Mouse (Mus musculus): ENCODE measurements at regions not wholly inside any gene's neighbourhood (a gene's known extent, or its start where the extent isn't known, plus 50 kb on each side); places are given as distances from the start of the nearest gene placed in this dataset.

DNA sequence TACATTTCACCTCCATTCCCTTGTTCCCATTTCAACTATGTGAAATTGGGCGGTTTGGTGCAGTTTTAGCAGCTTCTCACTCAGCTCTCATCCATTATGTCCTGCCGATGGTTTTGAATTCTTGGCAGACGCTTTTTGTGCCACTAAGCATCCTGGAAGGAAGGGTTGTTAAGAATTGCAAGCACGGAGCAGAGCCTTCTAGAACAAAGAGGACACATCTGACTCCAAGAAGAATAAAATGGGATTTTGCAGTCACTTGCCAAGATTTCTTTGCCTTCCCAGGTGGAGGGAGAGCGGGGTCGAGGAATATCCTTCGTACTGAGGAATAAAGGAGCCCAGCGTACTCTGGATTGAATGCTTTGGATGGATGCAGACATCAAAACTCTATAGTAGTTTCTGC is 176.7 kb upstream of the Cep162 start:
- H3K27me3 ChIP-seq (replicated peaks), result no peaks in the 10 kb centered on the region
- no peak overlapping the region for H3K27ac ChIP-seq
- H3K36me3 ChIP-seq, result no peaks in the 10 kb centered on the region
- H3K9ac ChIP-seq, result no peak overlapping the region
- ATAC-seq, result no peak
- H3K4me2 ChIP-seq (replicated peaks), result no peak overlapping the region
- H3K4me1 ChIP-seq (replicated peaks), result no peaks in the 10 kb centered on the region
- no peak overlapping the region for H3K4me3 ChIP-seq (replicated peaks)
- WGBS, result 68% methylated on average over 8 of the region's 8 CpGs
- H3K9me3 ChIP-seq, result no peaks in the 10 kb centered on the region

DNA sequence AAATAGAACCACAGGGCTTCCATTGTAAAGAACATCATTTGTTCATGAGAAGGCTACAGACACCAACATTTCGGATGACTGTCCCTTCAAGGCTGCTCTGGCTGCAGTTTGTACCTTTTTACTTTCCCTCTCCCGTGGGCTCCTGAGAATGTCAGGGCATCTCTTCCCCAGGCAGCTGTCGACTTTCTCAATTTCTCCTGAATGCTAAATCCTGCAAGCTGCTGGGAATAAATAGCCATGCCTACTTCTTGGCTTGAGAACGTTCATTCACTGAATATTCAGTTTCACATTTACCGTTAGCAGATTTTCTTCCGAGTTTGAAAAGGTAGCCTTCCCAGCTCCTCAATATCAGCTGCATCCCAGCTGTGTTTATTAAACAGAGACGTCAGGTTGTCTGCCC is 176.2 kb upstream of the Cep162 start:
- Histone ChIP-seq H3K36me3 (no peaks in the 10 kb centered on the region), H3K27me3 (replicated peaks) (no peaks in the 10 kb centered on the region), H3K4me1 (replicated peaks) (no peaks in the 10 kb centered on the region), H3K27ac (no peak overlapping the region), H3K4me3 (replicated peaks) (no peak overlapping the region), H3K4me2 (replicated peaks) (no peak overlapping the region), H3K9me3 (no peaks in the 10 kb centered on the region), H3K9ac (no peak overlapping the region)
- 55% methylated on average over 7 of the region's 7 CpGs for WGBS
- no peak for ATAC-seq

DNA sequence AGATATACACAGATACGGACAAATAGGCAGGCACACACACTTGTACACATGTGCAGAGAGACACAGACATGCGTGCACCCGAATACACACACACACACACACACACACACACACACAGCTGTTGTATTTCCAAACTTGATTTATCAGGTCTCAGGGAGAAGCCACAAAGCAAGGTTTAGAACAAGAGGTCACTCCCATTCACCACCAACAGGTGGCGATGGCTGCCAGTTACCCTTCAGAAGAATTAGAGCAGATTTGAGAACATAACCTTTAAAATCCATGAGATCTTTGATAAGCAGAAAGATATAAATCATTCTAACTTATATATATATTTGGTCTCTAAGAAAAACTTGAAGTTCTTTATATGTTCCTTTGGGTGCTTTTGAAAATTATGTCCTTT is 169.9 kb upstream of the Cep162 start:
- Histone ChIP-seq H3K27ac (no peak overlapping the region), H3K36me3 (no peaks in the 10 kb centered on the region), H3K4me3 (replicated peaks) (no peak overlapping the region), H3K9ac (no peak overlapping the region), H3K4me2 (replicated peaks) (no peak overlapping the region), H3K27me3 (replicated peaks) (0 out of 2 replicates have a peak, but pooled peaks cover 3% of the 10 kb centered on the region), H3K4me1 (replicated peaks) (no peaks in the 10 kb centered on the region), H3K9me3 (no peaks in the 10 kb centered on the region)
- 49% methylated on average over 4 of the region's 4 CpGs for WGBS
- ATAC-seq, result no peak

DNA sequence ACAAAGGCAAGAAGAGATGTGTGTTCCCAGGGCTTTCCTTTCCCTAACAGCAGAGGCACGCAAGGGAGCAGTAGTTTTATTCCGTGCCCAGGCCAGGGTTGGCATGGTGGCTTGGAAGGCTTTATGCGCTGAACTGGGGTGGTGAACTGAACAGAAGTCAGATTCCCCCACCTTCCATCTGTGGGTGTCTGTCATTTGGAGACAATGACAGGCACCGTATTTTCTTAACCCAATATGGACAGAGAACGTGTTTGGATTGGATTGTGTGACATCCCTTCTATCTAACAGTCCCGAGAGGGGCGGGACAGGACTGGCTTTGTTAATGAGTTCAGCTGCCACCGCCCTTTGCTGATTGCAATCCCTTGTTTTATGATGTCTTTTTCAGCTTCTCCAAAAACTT is 165.8 kb upstream of the Cep162 start:
- H3K9me3 ChIP-seq, result no peaks in the 10 kb centered on the region
- H3K27me3 ChIP-seq (replicated peaks), result 0 out of 2 replicates have a peak, but pooled peaks cover 3% of the 10 kb centered on the region
- ATAC-seq, result no peak
- no peak overlapping the region for H3K27ac ChIP-seq
- H3K4me3 ChIP-seq (replicated peaks), result no peak overlapping the region
- H3K4me1 ChIP-seq (replicated peaks), result no peaks in the 10 kb centered on the region
- WGBS, result 56% methylated on average over 8 of the region's 8 CpGs
- H3K4me2 ChIP-seq (replicated peaks), result no peak overlapping the region
- H3K36me3 ChIP-seq, result no peaks in the 10 kb centered on the region
- no peak overlapping the region for H3K9ac ChIP-seq

DNA sequence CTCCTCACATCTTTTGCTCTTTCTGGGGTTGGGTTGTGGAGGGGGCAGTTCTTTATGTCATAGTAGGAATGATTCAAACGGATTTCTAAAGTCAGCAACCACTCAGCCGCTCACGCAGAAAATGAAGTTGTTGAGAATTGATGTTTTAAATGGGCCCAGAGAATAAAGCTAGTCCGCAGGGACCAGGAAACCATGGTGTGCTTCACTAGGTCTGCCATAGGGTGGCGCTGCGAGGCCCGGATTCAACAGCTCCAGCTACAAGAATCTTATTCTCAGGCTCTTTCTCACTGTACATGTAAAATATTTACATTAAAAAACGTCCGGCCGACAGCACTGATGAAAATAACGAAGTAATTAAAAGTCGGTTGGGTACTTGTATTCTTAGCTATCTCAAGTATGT is 164.0 kb upstream of the Cep162 start:
- H3K4me3 ChIP-seq (replicated peaks), result no peak overlapping the region
- H3K9me3 ChIP-seq, result no peaks in the 10 kb centered on the region
- H3K4me2 ChIP-seq (replicated peaks), result no peak overlapping the region
- WGBS, result 13% methylated on average over 12 of the region's 12 CpGs
- no peaks in the 10 kb centered on the region for H3K4me1 ChIP-seq (replicated peaks)
- H3K9ac ChIP-seq, result no peak overlapping the region
- no peaks in the 10 kb centered on the region for H3K36me3 ChIP-seq
- H3K27ac ChIP-seq, result no peak overlapping the region
- no peak for ATAC-seq
- H3K27me3 ChIP-seq (replicated peaks), result 0 out of 2 replicates have a peak, but pooled peaks cover 3% of the 10 kb centered on the region

DNA sequence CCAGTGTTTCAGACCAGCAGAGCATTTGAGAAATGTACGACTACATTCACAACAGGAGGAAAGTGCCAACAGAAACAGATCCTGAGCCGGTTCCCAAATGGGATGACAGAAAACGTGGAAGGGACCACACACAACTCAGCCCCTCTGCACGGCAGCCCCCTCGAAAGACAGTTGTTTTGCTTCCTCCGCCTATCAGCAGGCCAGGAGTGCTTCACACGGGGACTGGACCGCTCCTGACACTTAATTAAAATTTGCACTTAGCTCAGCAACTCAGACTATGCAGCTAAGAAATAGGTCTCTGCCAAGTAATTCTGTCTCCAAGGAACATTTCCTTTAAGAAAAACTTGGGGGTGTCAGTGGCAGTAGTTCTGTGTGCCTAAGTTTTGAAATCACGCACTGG is 157.6 kb upstream of the Cep162 start:
- 48% methylated on average over 9 of the region's 9 CpGs for WGBS
- H3K9me3 ChIP-seq, result no peaks in the 10 kb centered on the region

DNA sequence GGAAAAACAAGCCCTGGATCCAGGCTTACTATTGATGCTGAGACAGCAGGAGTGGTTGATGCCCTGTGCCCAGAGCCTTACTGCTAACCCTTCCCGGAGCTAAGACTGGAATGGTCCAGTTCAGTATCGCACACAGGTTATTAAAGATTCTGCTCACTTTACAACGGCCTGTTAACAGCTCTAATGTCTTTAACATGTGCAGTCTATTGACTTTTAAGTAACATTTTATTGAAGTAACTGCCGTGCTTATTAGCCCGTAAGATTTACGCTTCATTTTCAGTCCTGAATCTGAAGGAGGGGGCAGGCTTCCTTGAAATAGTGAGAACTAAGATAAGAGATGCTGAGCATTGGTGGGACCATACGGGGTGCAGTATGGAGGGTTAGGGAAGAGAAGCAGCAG is 155.7 kb upstream of the Cep162 start:
- ATAC-seq, result no peak
- no peak overlapping the region for H3K9ac ChIP-seq
- no peak overlapping the region for H3K4me2 ChIP-seq (replicated peaks)
- no peaks in the 10 kb centered on the region for H3K36me3 ChIP-seq
- no peaks in the 10 kb centered on the region for H3K9me3 ChIP-seq
- 78% methylated on average over 7 of the region's 7 CpGs for WGBS
- no peak overlapping the region for H3K4me3 ChIP-seq (replicated peaks)
- H3K4me1 ChIP-seq (replicated peaks), result no peaks in the 10 kb centered on the region
- H3K27me3 ChIP-seq (replicated peaks), result no peaks in the 10 kb centered on the region
- H3K27ac ChIP-seq, result no peak overlapping the region

More for the DNA sequence above, 157.6 kb upstream of the Cep162 start:
- Histone ChIP-seq H3K9ac (no peak overlapping the region), H3K27ac (no peak overlapping the region), H3K4me2 (replicated peaks) (no peak overlapping the region), H3K4me3 (replicated peaks) (no peak overlapping the region), H3K4me1 (replicated peaks) (no peaks in the 10 kb centered on the region), H3K36me3 (no peaks in the 10 kb centered on the region), H3K27me3 (replicated peaks) (no peaks in the 10 kb centered on the region)
- no peak for ATAC-seq

DNA sequence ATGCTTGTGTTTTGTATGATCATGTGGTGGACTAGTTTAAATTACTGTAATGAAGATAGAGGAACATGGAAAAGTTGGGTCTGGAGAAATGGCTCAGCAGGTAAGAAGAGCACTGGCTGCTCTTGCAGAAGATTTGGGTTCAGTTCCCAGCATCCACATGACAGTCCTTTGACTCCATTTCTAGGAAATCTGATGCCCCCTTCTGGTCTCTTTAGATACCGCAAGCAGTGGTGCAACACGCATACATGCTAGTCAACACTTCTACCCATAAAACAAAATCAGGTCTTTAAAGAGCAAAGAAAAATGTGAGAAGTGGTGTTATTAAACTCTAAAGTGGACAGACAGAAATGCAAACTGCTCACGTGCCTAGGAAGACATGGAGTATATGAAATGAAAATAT is 154.4 kb upstream of the Cep162 start:
- Histone ChIP-seq H3K9ac (no peak overlapping the region), H3K27ac (no peak overlapping the region)
- no peak for ATAC-seq

DNA sequence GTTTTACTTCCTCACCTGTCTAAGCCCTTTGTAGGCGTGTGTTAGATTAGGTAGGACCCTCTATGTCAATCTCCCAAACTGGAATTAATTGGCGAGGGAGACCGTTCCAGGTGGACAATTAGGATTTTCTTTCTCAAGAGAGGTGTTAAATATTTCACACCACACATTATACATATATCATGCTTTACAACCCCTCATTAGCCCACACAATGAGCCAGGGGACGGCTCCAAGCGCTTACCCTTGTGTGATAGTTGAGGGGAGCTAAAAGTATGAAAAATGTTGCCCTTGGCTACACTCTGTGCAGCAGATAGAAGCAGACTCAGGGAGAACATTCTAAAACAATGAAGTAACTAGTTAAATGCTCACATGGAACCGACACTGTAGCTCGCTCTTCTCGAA is 153.5 kb upstream of the Cep162 start:
- Histone ChIP-seq H3K9ac (no peak overlapping the region), H3K4me1 (replicated peaks) (no peaks in the 10 kb centered on the region), H3K27me3 (replicated peaks) (no peaks in the 10 kb centered on the region), H3K9me3 (no peaks in the 10 kb centered on the region), H3K4me3 (replicated peaks) (no peak overlapping the region), H3K27ac (no peak overlapping the region), H3K4me2 (replicated peaks) (no peak overlapping the region), H3K36me3 (no peaks in the 10 kb centered on the region)
- 87% methylated on average over 8 of the region's 8 CpGs for WGBS
- ATAC-seq, result no peak

More for the DNA sequence above, 154.4 kb upstream of the Cep162 start:
- no peaks in the 10 kb centered on the region for H3K4me1 ChIP-seq (replicated peaks)
- H3K4me3 ChIP-seq (replicated peaks), result no peak overlapping the region
- no peaks in the 10 kb centered on the region for H3K36me3 ChIP-seq
- no peak overlapping the region for H3K4me2 ChIP-seq (replicated peaks)
- WGBS, result 89% methylated on average over 3 of the region's 3 CpGs
- no peaks in the 10 kb centered on the region for H3K9me3 ChIP-seq
- no peaks in the 10 kb centered on the region for H3K27me3 ChIP-seq (replicated peaks)

DNA sequence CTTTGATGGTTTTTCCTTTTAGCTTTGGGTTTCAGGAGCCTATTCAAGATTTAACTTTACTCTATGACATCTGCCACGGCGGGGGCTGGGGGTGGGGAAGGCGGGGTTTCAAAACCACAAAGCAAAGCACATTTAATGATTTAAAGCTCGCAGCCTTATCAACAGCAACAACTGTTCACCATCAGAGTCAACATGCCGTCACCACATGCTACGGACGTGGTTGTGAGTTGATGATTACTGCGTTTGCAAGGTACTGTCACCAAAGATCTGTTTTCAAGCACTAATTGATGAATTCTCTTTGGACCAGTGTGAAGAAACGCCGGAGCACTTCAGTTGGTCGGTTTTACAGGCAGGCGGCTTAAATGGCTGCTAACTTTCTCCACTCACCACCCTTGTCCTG is 151.1 kb upstream of the Cep162 start:
- Histone ChIP-seq H3K36me3 (no peaks in the 10 kb centered on the region), H3K9me3 (no peaks in the 10 kb centered on the region), H3K4me1 (replicated peaks) (no peaks in the 10 kb centered on the region), H3K4me2 (replicated peaks) (no peak overlapping the region), H3K9ac (no peak overlapping the region), H3K27ac (no peak overlapping the region), H3K27me3 (replicated peaks) (no peaks in the 10 kb centered on the region), H3K4me3 (replicated peaks) (no peak overlapping the region)
- WGBS, result 69% methylated on average over 12 of the region's 12 CpGs
- no peak for ATAC-seq

DNA sequence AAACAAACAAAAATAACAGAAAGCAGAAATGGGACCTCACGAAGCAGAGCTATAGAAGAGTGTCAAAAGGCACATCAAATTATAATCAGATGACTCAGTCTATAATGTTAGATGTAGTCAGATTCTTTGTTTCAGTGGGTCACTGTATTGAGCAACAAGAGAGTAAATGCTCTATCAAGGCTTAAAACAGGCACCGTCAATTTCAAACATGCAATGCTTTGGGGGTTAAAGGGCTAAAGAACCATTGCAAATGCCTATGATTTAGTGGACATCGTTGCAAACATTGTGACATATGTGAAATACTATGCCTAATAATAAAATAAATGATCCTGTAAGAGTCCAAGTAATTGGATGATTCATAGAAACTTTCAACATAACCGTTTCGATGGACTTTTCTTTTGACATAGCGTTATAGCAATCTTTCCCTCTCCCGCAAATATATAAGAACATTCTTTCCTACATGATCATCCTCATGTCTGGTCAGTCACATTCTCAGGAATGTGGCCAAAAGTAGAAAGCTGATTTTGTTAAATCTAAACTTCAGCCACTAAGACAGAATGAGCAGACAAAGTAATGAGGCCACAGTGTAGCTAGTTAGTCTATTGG is 149.9 kb upstream of the Cep162 start:
- Histone ChIP-seq H3K27ac (no peak overlapping the region), H3K27me3 (replicated peaks) (no peaks in the 10 kb centered on the region), H3K36me3 (no peaks in the 10 kb centered on the region), H3K4me3 (replicated peaks) (no peak overlapping the region), H3K4me2 (replicated peaks) (no peak overlapping the region), H3K4me1 (replicated peaks) (no peaks in the 10 kb centered on the region), H3K9me3 (no peaks in the 10 kb centered on the region), H3K9ac (no peak overlapping the region)
- 81% methylated on average over 7 of the region's 7 CpGs for WGBS
- ATAC-seq, result no peak

DNA sequence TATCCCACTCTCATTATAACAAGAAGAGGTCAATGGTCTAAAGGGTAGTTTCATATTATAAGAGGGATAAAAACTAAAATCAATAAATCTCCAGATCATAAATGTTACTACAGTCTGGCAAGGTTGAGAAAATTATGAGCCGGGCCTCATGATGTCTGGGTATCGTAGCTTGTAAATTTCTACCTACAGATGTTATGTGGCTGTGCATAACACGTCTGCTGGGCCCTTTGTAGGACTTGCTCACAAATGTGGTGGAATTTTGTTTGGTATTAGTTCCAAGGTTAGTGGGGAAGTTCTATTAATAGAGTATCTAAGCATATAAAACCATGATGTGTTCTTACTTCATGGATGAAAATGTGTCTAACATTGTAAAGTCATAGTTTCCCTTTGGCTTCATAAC is 146.7 kb upstream of the Cep162 start:
- Histone ChIP-seq H3K4me1 (replicated peaks) (no peaks in the 10 kb centered on the region), H3K36me3 (no peaks in the 10 kb centered on the region), H3K9me3 (no peaks in the 10 kb centered on the region), H3K4me3 (replicated peaks) (no peak overlapping the region), H3K27me3 (replicated peaks) (no peaks in the 10 kb centered on the region), H3K9ac (no peak overlapping the region), H3K4me2 (replicated peaks) (no peak overlapping the region), H3K27ac (no peak overlapping the region)
- 81% methylated on average over 3 of the region's 3 CpGs for WGBS
- no peak for ATAC-seq

DNA sequence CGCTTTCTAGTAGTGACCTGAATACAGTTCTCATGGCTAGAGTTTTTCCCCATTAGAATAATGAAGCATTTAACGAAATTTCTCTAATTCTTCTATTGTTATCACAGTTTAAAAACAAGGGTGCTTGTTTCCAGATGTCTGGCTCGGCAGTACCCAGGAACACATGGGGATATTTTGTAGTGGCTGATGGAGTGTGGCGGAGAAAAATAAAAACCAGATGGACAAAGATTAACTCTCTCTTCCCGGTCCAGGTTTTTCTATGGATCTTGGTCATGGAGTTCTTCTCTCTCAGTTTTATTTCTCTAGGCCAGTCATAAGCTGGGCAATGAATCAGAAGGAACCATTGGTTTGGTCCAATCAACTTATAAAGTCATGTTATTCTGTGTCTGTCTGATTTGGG is 132.2 kb upstream of the Cep162 start:
- Histone ChIP-seq H3K4me1 (replicated peaks) (no peaks in the 10 kb centered on the region), H3K27ac (no peak overlapping the region), H3K4me2 (replicated peaks) (no peak overlapping the region), H3K9me3 (no peaks in the 10 kb centered on the region), H3K4me3 (replicated peaks) (no peak overlapping the region), H3K27me3 (replicated peaks) (no peaks in the 10 kb centered on the region), H3K9ac (no peak overlapping the region), H3K36me3 (no peaks in the 10 kb centered on the region)
- WGBS, result 79% methylated on average over 5 of the region's 5 CpGs
- ATAC-seq, result no peak
